Mouse (Mus musculus) heart, adult 18-20 months (tissue): ENCODE measurements at regions not wholly inside any gene's neighbourhood (a gene's known extent, or its start where the extent isn't known, plus 50 kb on each side); places are given as distances from the start of the nearest gene placed in this dataset.
"Not testable (repeated sequence)": the region's sequence is repeated elsewhere in the genome, so short reads cannot be mapped to it uniquely, and the experiment has no call there.

Experiments
- DNase-seq, 2 experiments: peaks; one replicate each; pipeline ENCODE4 v3.0.0; 2021 to 2022; ENCODE audit warnings: mixed read lengths in 1 of 2

- DNase-seq, result no peak
Observed at GRCm38 (mm10) chr10:120726369-120726768, 172.5 kb downstream of the Msrb3 start.

GRCm38 (mm10) chr10:120721956-120722532 lies 176.9 kb downstream of the Msrb3 start:
- no peak for DNase-seq

- no peak for DNase-seq
Observed at GRCm38 (mm10) chr10:120720981-120721380, 177.9 kb downstream of the Msrb3 start.

- DNase-seq, result no peak
Observed at GRCm38 (mm10) chr10:120720061-120720460, 178.8 kb downstream of the Msrb3 start.

GRCm38 (mm10) chr10:120717159-120717567 lies 181.7 kb downstream of the Msrb3 start:
- peak; percentile 22 to 28 for DNase-seq

GRCm38 (mm10) chr10:120716391-120716790 lies 182.5 kb downstream of the Msrb3 start:
- DNase-seq, result no peak

- DNase-seq, result no peak
Observed at GRCm38 (mm10) chr10:120707771-120708750, 190.8 kb downstream of the Msrb3 start.

GRCm38 (mm10) chr10:120706684-120707290 lies 192.1 kb downstream of the Msrb3 start:
- DNase-seq, result no peak

- DNase-seq, result peak; percentile 69 to 87
Observed at GRCm38 (mm10) chr10:120701833-120702232, 197.1 kb downstream of the Msrb3 start.

- DNase-seq, result no peak
Observed at GRCm38 (mm10) chr10:120697275-120697856, 201.5 kb downstream of the Msrb3 start.

GRCm38 (mm10) chr10:120696481-120696880 lies 202.4 kb downstream of the Msrb3 start:
- no peak for DNase-seq

- DNase-seq, result no peak
Observed at GRCm38 (mm10) chr10:120694472-120694871, 204.4 kb downstream of the Msrb3 start.

- DNase-seq, result peak; percentile 48 to 53
Observed at GRCm38 (mm10) chr10:120691451-120691850, 207.4 kb downstream of the Msrb3 start.

GRCm38 (mm10) chr10:120686123-120686522 lies 209.9 kb upstream of the Hmga2 start:
- no peak for DNase-seq

- DNase-seq, result no peak
Observed at GRCm38 (mm10) chr10:120682021-120682420, 205.8 kb upstream of the Hmga2 start.

- DNase-seq, result no peak
Observed at GRCm38 (mm10) chr10:120679982-120680381, 203.7 kb upstream of the Hmga2 start.

GRCm38 (mm10) chr10:120678277-120678676 lies 202.0 kb upstream of the Hmga2 start:
- DNase-seq, result no peak

GRCm38 (mm10) chr10:120675369-120675768 lies 199.1 kb upstream of the Hmga2 start:
- DNase-seq, result no peak

GRCm38 (mm10) chr10:120674321-120675045 lies 198.2 kb upstream of the Hmga2 start:
- peak in 1 of 2 experiments; percentile 10 for DNase-seq

- not testable (repeated sequence) for DNase-seq
Observed at GRCm38 (mm10) chr10:120667678-120668031, 191.4 kb upstream of the Hmga2 start.

GRCm38 (mm10) chr10:120666985-120667677 lies 190.9 kb upstream of the Hmga2 start:
- peak; percentile 40 to 81 for DNase-seq
